Mouse (Mus musculus) liver, postnatal 0 days (tissue): ENCODE measurements at regions not wholly inside any gene's neighbourhood (a gene's known extent, or its start where the extent isn't known, plus 50 kb on each side); places are given as distances from the start of the nearest gene placed in this dataset.

Source experiments
- CTCF ChIP-seq: sonication (generic); IDR thresholded peaks from 2 replicates; pipeline ENCODE4 v1.5.1; 2016; ENCODE audit warnings: antibody characterized with exemption, low read depth
- EP300 ChIP-seq: IDR thresholded peaks from 2 replicates; pipeline ENCODE4 v1.6.1; 2016; ENCODE audit warnings: antibody characterized with exemption, low read depth, mild to moderate bottlenecking

- TF ChIP-seq CTCF (no peak), EP300 (no peak)
These were observed 433.9 kb upstream of the Zmiz1 start for GRCm38 (mm10) chr14:25025074-25025473.
